Mouse (Mus musculus) Patski (cell line): Measurements from ENCODE around the gene M1ap. TPM values are rescaled to one million over a fixed set of nuclear protein-coding genes. Genes with fewer than 3 reads are reported as not detected.

Experiments
- ATAC-seq: fragments of 100-300 bp; one replicate; pipeline ENCODE4 v1.8.0; 2021
- CTCF ChIA-PET: fragments of 350-600 bp; sonication (Branson Sonifier 250); formaldehyde crosslinking; loops from one replicate; lab custom pipeline; 2022; ENCODE audit warnings: inconsistent platforms; lab: Charles Lee
- POLR2A ChIA-PET: fragments of 350-600 bp; sonication (Branson Sonifier 250); formaldehyde crosslinking; loops from one replicate; lab custom pipeline; 2022; ENCODE audit warnings: antibody characterized with exemption, inconsistent platforms; lab: Charles Lee
- DNase-seq: peaks from one replicate; pipeline ENCODE4 v3.0.0-alpha.2; 2011; ENCODE audit warnings: low read depth, low spot score
- H3K27me3 ChIP-seq: fragments of 371-371 bp; one replicate; pipeline ENCODE4 v1.5.1; 2021
- CTCF ChIP-seq: fragments of 100-300 bp; IDR thresholded peaks from one replicate; pipeline ENCODE4 v1.5.1; 2021
- in situ Hi-C: fragments of 300-500 bp; cut with MboI; formaldehyde crosslinking; loops from 3 replicates; pipeline ENCODE4 v1.11.1; 2018; ENCODE audit warnings: low pct_unique_long_range_greater_than_20kb, mixed read lengths
- polyA plus RNA-seq: library from polyadenylated mRNA; unstranded; gene quantifications from one replicate; pipeline ENCODE4 v1.2.3, GENCODE M21; 2021

M1ap gene
- polyA plus RNA-seq, 1 experiment from 2014 or later: not detected

- DNase-seq (no peak), ATAC-seq (no peak)
- ChIA-PET CTCF (no interaction called here), POLR2A (no interaction called here)
- no peaks in the 10 kb centered on the region for H3K27me3 ChIP-seq
- in situ Hi-C loops: no loop called here
- no peak for TF ChIP-seq CTCF
Observed at GRCm38 (mm10) chr6:82915889-82916288, 30.8 kb upstream of the M1ap start.

DNA sequence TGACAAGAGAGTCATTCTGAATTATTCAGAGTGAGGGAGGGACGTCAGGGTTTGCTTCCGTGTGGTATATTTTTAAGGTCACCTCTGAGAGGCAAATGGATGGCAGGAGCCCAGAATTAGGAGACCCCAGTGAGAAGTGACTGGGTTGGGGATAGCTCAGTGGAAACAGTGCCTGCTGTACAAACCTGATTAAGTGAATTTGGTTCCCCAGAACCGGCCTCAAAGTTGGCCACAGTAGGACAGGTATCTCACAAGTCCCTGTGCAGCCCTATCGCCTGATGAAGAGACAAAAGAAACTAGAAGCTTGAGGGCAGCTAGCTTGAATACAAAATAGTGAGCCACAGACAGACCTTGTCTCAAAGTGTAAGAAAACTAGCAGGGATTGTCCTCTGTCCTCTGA is 30.2 kb upstream of the M1ap start:
- no peaks in the 10 kb centered on the region for H3K27me3 ChIP-seq
- ChIA-PET CTCF (interaction anchor here (1.0 to 4.8 kb wide), 5 partner anchors 9 to 74 kb away, joined by 3 to 52 read pairs (median 4); no protein-coding TSS in a partner anchor), POLR2A (no interaction called here)
- TF ChIP-seq CTCF: no peak
- ATAC-seq: no peak
- DNase-seq: no peak
- in situ Hi-C loops: no loop called here

GRCm38 (mm10) chr6:82917076-82917777 is 29.5 kb upstream of the M1ap start:
- in situ Hi-C loops: no loop called here
- ChIA-PET CTCF (interaction anchor here (1.0 to 4.8 kb wide), 10 partner anchors 9 to 73 kb away, joined by 3 to 52 read pairs (median 4); no protein-coding TSS in a partner anchor), POLR2A (interaction anchor here (0.6 kb wide), 1 partner anchor 29 kb away, joined by 7 read pairs; the partner anchor contains the start of gene M1ap)
- no peak for ATAC-seq
- TF ChIP-seq CTCF: no peak
- H3K27me3 ChIP-seq: no peaks in the 10 kb centered on the region
- DNase-seq: no peak

- DNase-seq (no peak), ATAC-seq (peak; percentile 21)
- in situ Hi-C loops: no loop called here
- no peak for TF ChIP-seq CTCF
- H3K27me3 ChIP-seq: no peaks in the 10 kb centered on the region
- ChIA-PET CTCF (interaction anchor here (0.6 to 4.8 kb wide), 10 partner anchors 9 to 73 kb away, joined by 3 to 52 read pairs (median 4); no protein-coding TSS in a partner anchor), POLR2A (no interaction called here)
Observed at GRCm38 (mm10) chr6:82917778-82918129, 28.9 kb upstream of the M1ap start.

GRCm38 (mm10) chr6:82918371-82918770 is 28.3 kb upstream of the M1ap start:
- no peak for DNase-seq
- no peaks in the 10 kb centered on the region for H3K27me3 ChIP-seq
- no peak for ATAC-seq
- ChIA-PET CTCF (interaction anchor here (0.6 to 4.8 kb wide), 8 partner anchors 8 to 61 kb away, joined by 3 to 52 read pairs (median 4); no protein-coding TSS in a partner anchor), POLR2A (no interaction called here)
- TF ChIP-seq CTCF: no peak
- in situ Hi-C loops: no loop called here

DNA sequence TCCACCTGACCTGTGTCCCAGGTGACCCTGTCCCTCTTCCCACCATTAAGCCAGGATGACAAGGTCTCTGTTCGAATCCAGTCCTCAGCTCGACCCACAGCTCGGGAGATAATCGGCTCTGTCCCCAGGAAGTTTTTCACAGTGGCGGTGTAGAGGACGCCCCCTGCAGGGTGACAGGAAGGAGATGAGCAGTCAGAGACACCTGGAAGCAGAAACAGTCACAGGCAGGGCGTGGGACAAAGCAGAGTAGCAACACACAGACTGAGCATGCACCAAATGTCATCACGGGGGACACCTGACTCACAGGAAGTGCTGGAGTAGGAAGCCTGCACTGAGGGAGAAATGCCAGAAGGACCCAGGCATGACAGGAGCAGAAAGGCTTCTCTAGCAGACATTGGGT is 27.2 kb upstream of the M1ap start:
- ATAC-seq (no peak), DNase-seq (no peak)
- H3K27me3 ChIP-seq: no peaks in the 10 kb centered on the region
- in situ Hi-C loops: no loop called here
- CTCF ChIA-PET: interaction anchor here (1.9 to 4.8 kb wide), 2 partner anchors 16 to 50 kb away, joined by 4 to 52 read pairs; no protein-coding TSS in a partner anchor
- TF ChIP-seq CTCF: no peak
- POLR2A ChIA-PET: no interaction called here

DNA sequence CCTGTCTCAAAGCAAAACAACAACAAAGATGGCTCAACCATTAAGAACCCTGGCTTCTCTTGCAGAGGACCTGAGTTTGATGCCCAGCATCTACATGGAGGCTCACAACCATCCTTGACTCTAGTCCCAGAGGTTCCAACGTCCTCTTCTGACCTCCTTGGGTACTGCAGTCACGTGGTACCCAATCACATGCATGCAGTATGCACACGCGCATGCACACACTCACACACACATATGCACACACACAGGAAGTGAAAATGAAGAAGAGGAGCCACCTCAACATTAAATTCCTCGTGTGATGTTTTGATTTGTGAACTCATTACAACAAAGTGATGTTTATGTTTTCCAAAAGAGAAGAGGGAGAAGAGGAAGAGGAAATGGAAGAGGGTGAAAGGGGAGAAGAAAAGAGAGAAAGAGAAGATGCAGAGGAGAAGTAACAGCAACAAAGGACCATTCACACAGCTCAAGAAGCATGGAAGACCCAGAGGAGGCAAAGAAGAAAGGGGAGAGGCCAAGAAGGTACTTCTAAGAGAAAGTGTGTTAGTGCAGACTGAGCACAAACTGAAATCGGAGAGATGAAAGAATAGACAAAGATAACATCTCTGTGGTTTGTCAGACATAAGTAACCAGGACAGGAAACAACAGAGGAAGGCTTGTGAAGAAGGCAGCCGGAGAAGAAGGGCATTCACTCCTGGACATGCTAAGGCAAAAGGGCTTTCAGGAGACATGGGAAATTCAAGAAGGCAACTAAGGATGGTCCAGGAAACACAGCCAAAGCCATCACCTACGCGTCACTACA is 25.1 kb upstream of the M1ap start:
- ATAC-seq (no peak), DNase-seq (no peak)
- no peaks in the 10 kb centered on the region for H3K27me3 ChIP-seq
- TF ChIP-seq CTCF: no peak
- POLR2A ChIA-PET: no interaction called here
- CTCF ChIA-PET: no interaction called here
- in situ Hi-C loops: loop anchor here (5.0 kb wide), 1 partner anchor 161 kb away; no protein-coding TSS in a partner anchor

GRCm38 (mm10) chr6:82925005-82925404 is 21.7 kb upstream of the M1ap start:
- in situ Hi-C loops: no loop called here
- no peaks in the 10 kb centered on the region for H3K27me3 ChIP-seq
- POLR2A ChIA-PET: no interaction called here
- no peak for DNase-seq
- no peak for ATAC-seq
- CTCF ChIA-PET: no interaction called here
- peak; percentile 41 for TF ChIP-seq CTCF

GRCm38 (mm10) chr6:82926106-82926505 is 20.6 kb upstream of the M1ap start:
- no peak for ATAC-seq

GRCm38 (mm10) chr6:82926528-82926927 is 20.2 kb upstream of the M1ap start:
- in situ Hi-C loops: no loop called here
- ChIA-PET CTCF (interaction anchor here (1.3 to 2.4 kb wide), 3 partner anchors 9 to 126 kb away, joined by 3 to 14 read pairs (median 3); no protein-coding TSS in a partner anchor), POLR2A (no interaction called here)

More at GRCm38 (mm10) chr6:82926106-82926505, 20.6 kb upstream of the M1ap start:
- DNase-seq: no peak
- H3K27me3 ChIP-seq: no peaks in the 10 kb centered on the region
- POLR2A ChIA-PET: no interaction called here
- in situ Hi-C loops: no loop called here
- TF ChIP-seq CTCF: no peak
- CTCF ChIA-PET: interaction anchor here (1.6 to 2.4 kb wide), 2 partner anchors 9 to 13 kb away, joined by 3 to 14 read pairs; no protein-coding TSS in a partner anchor

More at GRCm38 (mm10) chr6:82926528-82926927, 20.2 kb upstream of the M1ap start:
- DNase-seq (no peak), ATAC-seq (no peak)
- H3K27me3 ChIP-seq: no peaks in the 10 kb centered on the region
- TF ChIP-seq CTCF: no peak
